Mouse (Mus musculus) embryonic facial prominence, embryonic 12.5 days (tissue): ENCODE data around the gene Shank3. TPM values are rescaled to one million over a fixed set of nuclear protein-coding genes. Genes with fewer than 3 reads are reported as not detected.

Experiments used
- ATAC-seq: fragments of 200-750 bp; cut with Nextera tagmentation; 2 replicates; pipeline ENCODE4 v1.8.0; 2017; ENCODE audit not compliant: insufficient number of reproducible peaks, insufficient read depth, low FRiP score, low TSS enrichment
- H3K27ac ChIP-seq: fragments of 300-500 bp; sonication (generic); 2 replicates; pipeline ENCODE4 v1.5.1; 2016; ENCODE audit warnings: mild to moderate bottlenecking
- H3K27me3 ChIP-seq: fragments of 300-500 bp; sonication (generic); 2 replicates; pipeline ENCODE4 v1.6.1; 2016; ENCODE audit warnings: mild to moderate bottlenecking, moderate library complexity
- H3K36me3 ChIP-seq: fragments of 300-500 bp; sonication (generic); 2 replicates; pipeline ENCODE4 v1.6.1; 2016; ENCODE audit warnings: mild to moderate bottlenecking
- H3K4me1 ChIP-seq: fragments of 300-500 bp; sonication (generic); 2 replicates; pipeline ENCODE4 v1.6.1; 2016
- H3K4me2 ChIP-seq: fragments of 300-500 bp; sonication (generic); replicated peaks from 2 replicates; pipeline ENCODE4 v1.6.1; 2016; ENCODE audit warnings: mild to moderate bottlenecking, moderate library complexity
- H3K4me3 ChIP-seq: fragments of 300-500 bp; sonication (generic); 2 replicates; pipeline ENCODE4 v1.5.1; 2016; ENCODE audit warnings: mild to moderate bottlenecking
- H3K9ac ChIP-seq: fragments of 300-500 bp; sonication (generic); 2 replicates; pipeline ENCODE4 v1.6.1; 2016; ENCODE audit warnings: mild to moderate bottlenecking, moderate library complexity
- H3K9me3 ChIP-seq: fragments of 300-500 bp; sonication (generic); 2 replicates; pipeline ENCODE4 v1.6.1; 2016; ENCODE audit warnings: mild to moderate bottlenecking, moderate library complexity
- WGBS: fragments of 180-500 bp; shearing (Covaris S2); methylation state at CpG from one replicate; pipeline ENCODE4 v1.1.7; 2016; 5-methylcytosine and 5-hydroxymethylcytosine counted together
- polyA plus RNA-seq: library from polyadenylated mRNA; unstranded; fragments of >200 nt; fragmentation: Nextera tagmentation; extraction: Ambion mirVana; gene quantifications from 2 replicates; pipeline ENCODE4 v1.2.1, GENCODE M21; 2016

Gene Shank3
- polyA plus RNA-seq: 3.0 and 4.7 TPM in 2 replicates

- Histone ChIP-seq H3K4me1 (peaks cover 9% of the 10 kb centered on the region; the same call in 1 of the 2 replicates), H3K4me3 (peak within 1 kb of the TSS; percentile 79), H3K9ac (peak within 1 kb of the TSS; percentile 85), H3K27ac (peak within 1 kb of the TSS; percentile 51), H3K4me2 (peak within 1 kb of the TSS; percentile 92), H3K36me3 (peaks cover 9% of the 10 kb centered on the region), H3K27me3 (peaks cover 34% of the 10 kb centered on the region), H3K9me3 (no peaks in the 10 kb centered on the region)
- 2% methylated on average over 47 of the region's 72 CpGs for WGBS
- peak; percentile 65 for ATAC-seq
These were observed at the start of gene Shank3 for GRCm38 (mm10) chr15:89498961-89499688. Gene Shank3, plus strand, starts transcription at chr15:89499623.

GRCm38 (mm10) chr15:89452906-89453864, 46.2 kb upstream of the Shank3 start:
- H3K27me3 ChIP-seq: peaks cover 21% of the 10 kb centered on the region
- H3K9ac ChIP-seq: no peak overlapping the region
- no peak overlapping the region for H3K27ac ChIP-seq
- peaks cover 12% of the 10 kb centered on the region for H3K4me1 ChIP-seq
- no peaks in the 10 kb centered on the region for H3K36me3 ChIP-seq
- WGBS: 4% methylated on average over 24 of the region's 24 CpGs
- H3K4me2 ChIP-seq: peak overlapping the region; percentile 98
- H3K9me3 ChIP-seq: no peaks in the 10 kb centered on the region
- peak; percentile 32; the same call in 1 of the 2 replicates for ATAC-seq
- H3K4me3 ChIP-seq: peak overlapping the region; percentile 61

DNA sequence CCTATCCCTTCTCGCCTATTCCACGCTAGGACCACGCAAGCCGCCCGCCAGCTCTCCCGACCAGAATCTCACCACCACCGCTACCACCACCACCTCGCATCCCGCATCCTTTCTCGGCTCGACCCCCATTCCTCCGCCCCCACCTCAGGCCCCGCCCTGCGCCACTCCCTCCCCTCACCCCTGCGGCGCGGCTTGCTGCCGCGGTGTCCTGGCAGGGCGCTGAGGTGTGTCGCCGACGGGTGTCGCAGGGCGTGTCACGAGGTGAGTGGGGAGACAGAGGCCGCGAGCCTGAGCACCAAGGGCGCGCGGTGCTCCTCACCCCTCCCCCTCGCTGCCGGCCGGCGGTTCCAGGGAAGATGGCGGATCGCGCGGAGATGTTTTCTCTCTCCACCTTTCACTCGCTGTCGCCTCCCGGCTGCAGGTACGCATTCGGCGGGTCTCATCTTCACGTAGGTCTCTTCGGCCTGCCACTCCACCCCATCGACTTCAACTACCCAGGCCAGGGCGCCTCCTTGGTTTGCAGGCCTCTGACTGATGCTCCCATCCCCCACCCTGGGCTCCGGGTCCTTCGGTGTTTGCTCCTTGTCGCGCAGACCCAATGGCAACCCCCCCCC, 45.5 kb upstream of the Shank3 start, which contains the start of gene Mapk8ip2:
Gene Mapk8ip2, plus strand, starts transcription at position 49 of the 614 bp plus-strand sequence.
- peaks cover 21% of the 10 kb centered on the region for H3K27me3 ChIP-seq
- H3K9me3 ChIP-seq: no peaks in the 10 kb centered on the region
- peak within 1 kb of the TSS; percentile 98 for H3K4me2 ChIP-seq
- peak within 1 kb of the TSS; percentile 46; the same call in 1 of the 2 replicates for H3K9ac ChIP-seq
- peak within 1 kb of the TSS; percentile 61 for H3K4me3 ChIP-seq
- H3K36me3 ChIP-seq: no peaks in the 10 kb centered on the region
- H3K4me1 ChIP-seq: peaks cover 12% of the 10 kb centered on the region
- under 1% methylated on average over 52 of the region's 53 CpGs for WGBS
- no peak within 1 kb of the TSS for H3K27ac ChIP-seq
- 0 out of 2 replicates have a peak, but pooled peaks have one; percentile 32 for ATAC-seq

- H3K27me3 ChIP-seq: peaks cover 21% of the 10 kb centered on the region
- peak overlapping the region; percentile 98 for H3K4me2 ChIP-seq
- H3K27ac ChIP-seq: no peak overlapping the region
- H3K9ac ChIP-seq: no peak overlapping the region
- H3K4me3 ChIP-seq: peak overlapping the region; percentile 61; the same call in 1 of the 2 replicates
- H3K9me3 ChIP-seq: no peaks in the 10 kb centered on the region
- ATAC-seq: no peak
- WGBS: 29% methylated on average over 4 of the region's 6 CpGs
- peaks cover 12% of the 10 kb centered on the region for H3K4me1 ChIP-seq
- H3K36me3 ChIP-seq: no peaks in the 10 kb centered on the region
These were observed 44.6 kb upstream of the Shank3 start for GRCm38 (mm10) chr15:89454857-89455256.

DNA sequence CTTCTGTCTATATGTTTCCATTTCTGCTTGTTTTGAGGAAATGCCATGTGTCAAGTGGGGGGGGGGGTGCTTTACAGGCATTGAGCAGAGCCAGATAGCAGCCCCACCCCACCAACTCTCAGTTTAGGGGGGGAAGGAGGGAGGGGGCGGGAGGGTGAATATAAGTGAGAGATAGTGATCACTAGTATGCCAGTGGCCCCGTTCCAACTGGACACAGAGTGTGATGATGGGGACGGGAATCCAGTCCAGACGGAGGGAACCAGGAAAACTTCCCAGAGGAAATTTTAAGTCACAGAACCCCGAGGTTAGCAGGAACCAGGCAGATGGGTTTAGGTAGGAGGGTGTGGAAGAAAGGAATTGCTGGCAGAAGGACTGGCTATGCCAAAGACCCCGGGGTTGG, 43.8 kb upstream of the Shank3 start:
- H3K4me3 ChIP-seq: no peak overlapping the region
- 74% methylated on average over 6 of the region's 6 CpGs for WGBS
- H3K9ac ChIP-seq: no peak overlapping the region
- H3K36me3 ChIP-seq: no peaks in the 10 kb centered on the region
- H3K9me3 ChIP-seq: no peaks in the 10 kb centered on the region
- H3K4me2 ChIP-seq: no peak overlapping the region
- no peak for ATAC-seq
- peaks cover 21% of the 10 kb centered on the region for H3K27me3 ChIP-seq
- peaks cover 12% of the 10 kb centered on the region for H3K4me1 ChIP-seq
- H3K27ac ChIP-seq: no peak overlapping the region

DNA sequence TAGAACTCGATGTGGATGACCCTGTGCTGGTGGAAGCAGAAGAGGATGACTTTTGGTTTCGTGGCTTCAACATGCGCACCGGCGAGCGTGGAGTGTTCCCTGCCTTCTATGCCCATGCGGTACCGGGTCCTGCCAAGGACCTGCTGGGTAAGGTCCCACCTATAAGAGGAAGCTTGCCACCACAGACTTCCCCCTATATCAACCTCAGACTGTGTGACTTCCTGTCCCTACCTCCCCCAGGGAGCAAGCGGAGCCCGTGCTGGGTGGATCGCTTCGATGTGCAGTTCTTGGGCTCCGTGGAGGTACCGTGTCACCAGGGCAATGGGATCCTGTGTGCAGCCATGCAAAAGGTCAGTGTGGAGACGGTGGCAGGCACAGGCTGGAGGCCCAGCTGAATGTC, 40.5 kb upstream of the Shank3 start:
- H3K4me3 ChIP-seq: no peak overlapping the region
- H3K4me2 ChIP-seq: no peak overlapping the region
- H3K9ac ChIP-seq: no peak overlapping the region
- H3K27me3 ChIP-seq: peaks cover 11% of the 10 kb centered on the region
- H3K36me3 ChIP-seq: no peaks in the 10 kb centered on the region
- H3K9me3 ChIP-seq: no peaks in the 10 kb centered on the region
- no peak for ATAC-seq
- no peak overlapping the region for H3K27ac ChIP-seq
- 95% methylated on average over 15 of the region's 15 CpGs for WGBS
- peaks cover 6% of the 10 kb centered on the region for H3K4me1 ChIP-seq

- H3K4me1 ChIP-seq: no peaks in the 10 kb centered on the region
- H3K9me3 ChIP-seq: no peaks in the 10 kb centered on the region
- no peak overlapping the region for H3K9ac ChIP-seq
- ATAC-seq: no peak
- no peak overlapping the region for H3K4me2 ChIP-seq
- no peaks in the 10 kb centered on the region for H3K36me3 ChIP-seq
- H3K27ac ChIP-seq: no peak overlapping the region
- WGBS: 83% methylated on average over 7 of the region's 7 CpGs
- no peak overlapping the region for H3K4me3 ChIP-seq
- peaks cover 2% of the 10 kb centered on the region; the same call in 1 of the 2 replicates for H3K27me3 ChIP-seq
These were observed 39.6 kb upstream of the Shank3 start for GRCm38 (mm10) chr15:89459821-89460220.

- H3K27me3 ChIP-seq: no peaks in the 10 kb centered on the region
- no peak overlapping the region for H3K9ac ChIP-seq
- H3K4me3 ChIP-seq: no peak overlapping the region
- WGBS: 71% methylated on average over 10 of the region's 10 CpGs
- no peak overlapping the region for H3K4me2 ChIP-seq
- ATAC-seq: no peak
- H3K36me3 ChIP-seq: no peaks in the 10 kb centered on the region
- no peaks in the 10 kb centered on the region for H3K4me1 ChIP-seq
- no peaks in the 10 kb centered on the region for H3K9me3 ChIP-seq
- H3K27ac ChIP-seq: no peak overlapping the region
These were observed 39.1 kb upstream of the Shank3 start for GRCm38 (mm10) chr15:89460298-89460697.

- H3K36me3 ChIP-seq: no peaks in the 10 kb centered on the region
- ATAC-seq: no peak
- no peaks in the 10 kb centered on the region for H3K27me3 ChIP-seq
- no peaks in the 10 kb centered on the region for H3K4me1 ChIP-seq
- WGBS: 85% methylated on average over 15 of the region's 15 CpGs
- H3K4me2 ChIP-seq: no peak overlapping the region
- H3K4me3 ChIP-seq: no peak overlapping the region
- H3K27ac ChIP-seq: no peak overlapping the region
- H3K9ac ChIP-seq: no peak overlapping the region
- H3K9me3 ChIP-seq: no peaks in the 10 kb centered on the region
These were observed 38.1 kb upstream of the Shank3 start for GRCm38 (mm10) chr15:89461321-89461720.

DNA sequence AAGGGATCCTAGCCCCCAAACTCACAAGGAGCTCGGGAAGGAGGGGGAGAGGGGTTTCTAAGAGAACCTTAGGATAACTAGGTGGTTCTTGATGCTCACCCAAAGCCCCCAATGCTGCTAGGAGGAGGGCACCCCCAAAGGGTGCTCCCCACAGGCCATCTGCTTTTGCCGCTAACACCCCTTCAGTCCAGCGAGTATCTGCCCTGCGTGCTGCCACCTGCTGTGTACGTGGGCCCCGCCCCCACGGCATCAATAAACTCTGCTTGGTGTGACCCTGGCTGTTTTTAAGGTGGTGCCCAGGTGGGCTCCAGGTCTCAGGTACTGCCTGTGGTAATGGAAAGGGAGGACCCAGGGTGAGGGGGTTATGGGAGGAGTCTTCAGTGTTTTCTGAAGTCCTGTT, 37.2 kb upstream of the Shank3 start:
- H3K27me3 ChIP-seq: no peaks in the 10 kb centered on the region
- H3K9me3 ChIP-seq: no peaks in the 10 kb centered on the region
- 80% methylated on average over 7 of the region's 7 CpGs for WGBS
- no peak overlapping the region for H3K27ac ChIP-seq
- H3K4me2 ChIP-seq: no peak overlapping the region
- H3K4me1 ChIP-seq: no peaks in the 10 kb centered on the region
- no peaks in the 10 kb centered on the region for H3K36me3 ChIP-seq
- no peak for ATAC-seq
- no peak overlapping the region for H3K9ac ChIP-seq
- H3K4me3 ChIP-seq: no peak overlapping the region
